Mouse (Mus musculus) ES-E14 (cell line): ENCODE data around the gene Skap2.

Source experiments
- CHD2 ChIP-seq: IDR thresholded peaks from 2 replicates; pipeline ENCODE4 v1.6.1; 2014; ENCODE audit warnings: mild to moderate bottlenecking, low read depth, low read length, inconsistent platforms
- HCFC1 ChIP-seq: IDR thresholded peaks from 2 replicates; pipeline ENCODE4 v1.6.1; 2012; ENCODE audit warnings: low read length, inconsistent platforms, borderline replicate concordance; ENCODE audit not compliant: insufficient read depth
- MAFK ChIP-seq: IDR thresholded peaks from 2 replicates; pipeline ENCODE4 v1.6.1; 2014; ENCODE audit warnings: mild to moderate bottlenecking, low read depth, low read length, inconsistent platforms; ENCODE audit not compliant: insufficient read depth
- ZC3H11A ChIP-seq: IDR thresholded peaks from 2 replicates; pipeline ENCODE4 v1.6.1; 2012; ENCODE audit warnings: low read depth, mild to moderate bottlenecking, inconsistent platforms, low read length, borderline replicate concordance

GRCm38 (mm10) chr6:51816892-51817621, 195.3 kb downstream of the Skap2 start:
- no peak for TF ChIP-seq CHD2
- no peak for TF ChIP-seq ZC3H11A
- no peak for TF ChIP-seq MAFK
- no peak for TF ChIP-seq HCFC1
